Mouse (Mus musculus) brain, embryonic 14.5 days (tissue): Measurements from ENCODE around the gene Acadsb. TPM values are rescaled to one million over a fixed set of nuclear protein-coding genes. Genes with fewer than 3 reads are reported as not detected.
"Not testable (repeated sequence)": the region's sequence is repeated elsewhere in the genome, so short reads cannot be mapped to it uniquely, and the experiment has no call there.

Experiments used
- DNase-seq: peaks from one replicate; pipeline ENCODE4 v3.0.0-alpha.2; 2011; ENCODE audit warnings: low read depth
- CTCF ChIP-seq: fragments of 200-500 bp; IDR thresholded peaks from 2 replicates; pipeline ENCODE4 v1.5.1; 2012; ENCODE audit warnings: inconsistent platforms, mild to moderate bottlenecking, moderate library complexity, borderline replicate concordance; ENCODE audit not compliant: insufficient read depth, insufficient read length; ENCODE audit errors: extremely low read depth
- POLR2A ChIP-seq: fragments of 200-500 bp; IDR thresholded peaks from 2 replicates; pipeline ENCODE4 v1.6.1; 2012; ENCODE audit warnings: mild to moderate bottlenecking, inconsistent platforms, borderline replicate concordance; ENCODE audit not compliant: poor library complexity, insufficient read depth, insufficient read length, severe bottlenecking; ENCODE audit errors: extremely low read depth
- polyA plus RNA-seq: library from polyadenylated mRNA; depleted of rRNA; stranded (reverse); fragments of >200 nt; gene quantifications from 2 replicates; pipeline ENCODE4 v1.2.3, GENCODE M21; 2012; rRNA removed

Acadsb gene
- 21.3 and 29.4 TPM in 2 replicates for polyA plus RNA-seq

- no peak for TF ChIP-seq CTCF
- peak; percentile 54; the same call in 1 of the 2 replicates for TF ChIP-seq POLR2A
- DNase-seq, result peak; percentile 99
These were observed at the start of gene Acadsb, which contains the start of gene Ikzf5 for GRCm38 (mm10) chr7:131410416-131411058. Gene Acadsb, plus strand, starts transcription at chr7:131410601. Gene Ikzf5, minus strand, starts transcription at chr7:131410521.

DNA sequence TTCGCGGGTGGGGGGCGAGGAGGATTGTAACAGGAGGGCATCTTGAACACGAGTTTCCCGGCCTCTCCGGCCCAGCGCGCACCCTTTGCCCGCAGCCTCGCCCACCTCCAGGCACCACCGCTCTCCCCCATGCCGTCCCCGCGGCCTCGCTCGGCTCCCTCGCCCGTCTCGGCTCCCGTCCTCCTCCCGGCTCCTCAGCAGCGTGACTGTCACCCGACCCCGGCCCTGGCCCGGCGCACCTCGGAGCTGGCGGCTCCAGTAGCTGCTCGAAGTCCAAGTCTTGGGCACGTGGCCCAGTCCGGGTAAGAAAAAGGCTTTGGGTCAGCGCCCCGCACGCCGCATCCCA, 48.2 kb upstream of the Acadsb start:
- TF ChIP-seq CTCF (no peak), POLR2A (no peak)
- DNase-seq, result no peak

DNA sequence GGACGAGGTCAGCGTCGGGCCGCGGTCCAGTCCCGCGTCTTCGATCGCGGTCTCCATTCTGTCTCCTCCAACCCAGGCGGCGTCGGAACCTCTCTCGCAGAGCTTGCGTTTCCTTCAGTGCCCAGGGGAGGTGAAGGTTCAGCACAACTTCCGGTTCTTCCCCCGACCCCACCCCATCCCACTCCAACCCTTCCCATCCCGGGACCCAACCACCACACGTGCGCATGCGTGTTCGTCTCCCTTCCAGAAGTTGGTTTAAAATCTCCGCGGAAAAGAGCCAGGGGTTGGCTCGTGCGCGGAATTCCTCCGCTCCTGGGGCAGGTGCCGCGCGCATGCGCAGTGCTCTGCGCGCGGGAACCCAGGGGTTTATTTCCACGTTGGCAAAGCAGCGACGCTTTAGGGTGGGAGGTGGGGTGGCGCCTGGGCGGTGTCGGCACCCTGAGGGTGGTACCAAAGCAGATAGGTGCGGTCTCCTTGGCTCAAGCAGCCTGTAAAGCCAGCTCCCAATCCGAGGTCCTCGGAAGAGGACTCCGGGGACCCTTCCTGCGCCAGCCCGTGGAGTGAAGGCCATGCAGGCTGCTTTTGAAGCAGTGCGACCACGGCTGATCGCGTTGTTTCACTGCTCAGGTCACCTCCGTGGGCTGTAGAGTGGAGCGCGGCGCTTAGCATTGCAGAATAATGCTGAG, 47.6 kb upstream of the Acadsb start, which contains the start of gene 2310057M21Rik:
TSS of gene 2310057M21Rik (minus strand) at position 145 of the 686 bp plus-strand sequence.
- DNase-seq, result peak; percentile 99
- TF ChIP-seq POLR2A (peak; percentile 36; the same call in 1 of the 2 replicates), CTCF (no peak)

- TF ChIP-seq POLR2A (no peak), CTCF (no peak)
These were observed 46.3 kb upstream of the Acadsb start for GRCm38 (mm10) chr7:131364131-131364530.

DNA sequence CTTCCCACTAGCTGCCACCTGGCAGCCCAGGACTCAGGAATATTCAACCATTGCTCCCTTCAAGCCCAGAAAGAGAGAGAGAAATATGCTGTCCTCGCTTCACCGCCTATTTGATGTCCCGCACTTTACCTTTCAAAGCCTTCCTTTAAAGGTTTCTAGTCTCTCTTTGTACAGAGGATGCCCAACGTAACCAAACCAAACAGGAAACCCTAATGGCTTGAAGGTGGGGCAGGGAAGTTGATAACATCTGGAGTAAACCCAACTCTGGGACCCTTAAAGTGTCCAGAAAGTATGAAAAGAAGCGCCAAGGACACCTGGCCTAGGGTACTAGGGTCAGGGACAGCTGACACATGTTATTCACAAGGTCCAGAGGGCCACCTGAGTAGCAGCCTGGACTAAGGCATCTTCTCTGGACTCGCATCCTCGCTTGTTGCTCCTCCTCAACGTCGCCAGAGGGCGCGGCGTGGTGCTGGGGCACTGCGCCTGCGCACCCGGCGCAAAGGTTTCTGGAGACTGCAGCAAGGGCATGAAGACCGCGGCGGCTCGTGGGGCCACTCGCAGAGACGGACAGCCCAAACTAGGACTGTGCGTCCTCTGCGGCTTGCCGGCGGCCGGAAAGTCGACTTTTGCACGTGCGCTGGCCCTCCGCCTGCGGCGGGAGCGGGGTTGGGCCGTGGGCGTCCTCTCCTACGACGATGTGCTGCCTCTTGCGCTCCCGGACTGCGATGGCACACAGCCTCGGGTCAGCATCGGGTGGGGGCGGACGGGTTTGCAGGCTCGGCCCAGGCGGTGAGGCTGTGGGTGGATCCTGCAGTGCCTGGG, 39.5 kb upstream of the Acadsb start, which contains the start of gene Pstk:
TSS of gene Pstk (plus strand) at position 494 of the 822 bp plus-strand sequence.
- peak; percentile 95 for DNase-seq
- peak; percentile 78; the same call in 1 of the 2 replicates for TF ChIP-seq POLR2A
- TF ChIP-seq CTCF, result peak; percentile 88

More at GRCm38 (mm10) chr7:131364131-131364530, 46.3 kb upstream of the Acadsb start:
- DNase-seq, result no peak

DNA sequence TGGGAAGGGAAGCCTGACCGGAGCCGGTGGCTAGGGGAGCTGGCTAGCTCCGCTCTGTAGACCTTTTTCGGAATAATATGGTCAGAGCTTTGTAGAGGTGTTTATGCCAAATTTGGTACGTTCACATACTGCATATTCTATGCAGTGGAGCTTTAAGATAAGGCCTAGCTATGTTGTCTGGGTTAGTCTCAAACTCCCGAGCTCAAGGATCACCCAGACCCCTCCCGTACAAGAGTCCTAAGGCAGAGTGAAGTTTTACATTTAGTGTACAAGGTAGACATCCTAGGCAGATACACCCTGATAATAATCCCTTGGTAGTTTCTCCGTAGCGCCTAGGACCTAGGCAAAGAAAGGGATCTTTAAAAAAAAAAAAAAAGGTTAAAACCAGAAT, 38.9 kb upstream of the Acadsb start:
- TF ChIP-seq CTCF (no peak), POLR2A (no peak)
- DNase-seq, result no peak

- TF ChIP-seq CTCF (no peak), POLR2A (no peak)
- peak; percentile 29 for DNase-seq
These were observed 38.3 kb upstream of the Acadsb start for GRCm38 (mm10) chr7:131371880-131372651.

DNA sequence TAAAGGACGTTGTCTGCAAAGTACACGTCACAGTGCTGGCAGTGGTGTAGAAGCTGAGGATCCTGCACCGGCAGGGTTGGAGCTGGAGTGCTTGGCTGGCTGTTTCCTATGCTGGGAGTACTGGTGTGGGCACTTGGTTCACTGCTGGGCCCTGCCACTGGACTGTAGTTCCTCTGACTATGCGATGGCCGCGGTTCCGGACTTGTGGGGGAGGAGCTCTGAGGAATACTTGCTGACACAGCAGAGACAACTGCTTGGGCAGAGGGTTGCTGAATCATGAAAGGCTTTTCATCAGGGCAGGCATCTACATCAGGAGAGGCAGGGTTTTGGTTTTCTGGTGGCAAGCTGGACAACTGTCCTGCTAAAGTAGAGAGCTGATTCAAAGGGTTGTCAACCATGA, 18.6 kb upstream of the Acadsb start:
- not testable (repeated sequence) for DNase-seq

- peak; percentile 53 for DNase-seq
- no peak for TF ChIP-seq CTCF
- no peak for TF ChIP-seq POLR2A
These were observed 947 bp upstream of the Acadsb start for GRCm38 (mm10) chr7:131409321-131409987.

GRCm38 (mm10) chr7:131409988-131410385, 414 bp upstream of the Acadsb start:
- DNase-seq, result no peak
- TF ChIP-seq CTCF (no peak), POLR2A (no peak)
